Mouse (Mus musculus): ENCODE data around the gene Cdkn1a.

- no peak for TF ChIP-seq CTCF (IDR thresholded peaks at IDR 0.05; ENCODE audit: insufficient read depth, low read depth, low read length)
- TF ChIP-seq POLR2A (IDR thresholded peaks at IDR 0.05; ENCODE audit: insufficient read depth, low read depth, low read length): no peak
Observed at GRCm38 (mm10) chr17:29096245-29096644, 5.5 kb downstream of the Cdkn1a start.

Measured in olfactory bulb, adult 2 months (tissue).